Mouse (Mus musculus) limb, embryonic 14.5 days (tissue): Measurements from ENCODE around the gene Surf4. TPM values are rescaled to one million over a fixed set of nuclear protein-coding genes. Genes with fewer than 3 reads are reported as not detected.

Experiments
- ATAC-seq: fragments of 200-750 bp; cut with Nextera tagmentation; 2 replicates; pipeline ENCODE4 v1.8.0; 2017; ENCODE audit warnings: low read depth, moderate number of reproducible peaks, moderate TSS enrichment; ENCODE audit not compliant: low FRiP score
- DNase-seq: peaks from one replicate; pipeline ENCODE4 v3.0.0-alpha.2; 2015; ENCODE audit warnings: low spot score
- H3K27ac ChIP-seq: fragments of 300-500 bp; sonication (generic); replicated peaks from 2 replicates; pipeline ENCODE4 v1.5.1; 2014; ENCODE audit warnings: low read depth, mild to moderate bottlenecking, low read length, moderate library complexity, mixed read lengths
- H3K27me3 ChIP-seq: fragments of 300-500 bp; sonication (generic); 2 replicates; pipeline ENCODE4 v1.6.1; 2014; ENCODE audit warnings: low read length, mixed read lengths; ENCODE audit not compliant: control insufficient read depth, insufficient read depth
- H3K36me3 ChIP-seq: fragments of 300-500 bp; sonication (generic); 2 replicates; pipeline ENCODE4 v1.6.1; 2014; ENCODE audit warnings: mild to moderate bottlenecking, low read length, moderate library complexity, mixed read lengths; ENCODE audit not compliant: control insufficient read depth, insufficient read depth
- H3K4me1 ChIP-seq: fragments of 300-500 bp; sonication (generic); 2 replicates; pipeline ENCODE4 v1.6.1; 2014; ENCODE audit warnings: antibody characterized with exemption, low read length, mixed read lengths; ENCODE audit not compliant: control insufficient read depth, insufficient read depth
- H3K4me2 ChIP-seq: fragments of 300-500 bp; sonication (generic); replicated peaks from 2 replicates; pipeline ENCODE4 v1.6.1; 2014; ENCODE audit warnings: low read depth, mild to moderate bottlenecking, low read length, moderate library complexity; ENCODE audit not compliant: severe bottlenecking
- H3K4me3 ChIP-seq: fragments of 300-500 bp; sonication (generic); replicated peaks from 2 replicates; pipeline ENCODE4 v1.5.1; 2014; ENCODE audit warnings: low read length
- H3K9ac ChIP-seq: fragments of 300-500 bp; sonication (generic); 2 replicates; pipeline ENCODE4 v1.6.1; 2014; ENCODE audit warnings: mild to moderate bottlenecking, low read depth, low read length, moderate library complexity; ENCODE audit not compliant: severe bottlenecking
- H3K9me3 ChIP-seq: fragments of 300-500 bp; sonication (generic); 2 replicates; pipeline ENCODE4 v1.6.1; 2016; ENCODE audit warnings: low read length; ENCODE audit not compliant: control insufficient read depth
- POLR2A ChIP-seq: fragments of 200-500 bp; IDR thresholded peaks from 2 replicates; pipeline ENCODE4 v1.8.0; 2012; ENCODE audit warnings: inconsistent platforms, mild to moderate bottlenecking, moderate library complexity, borderline replicate concordance; ENCODE audit not compliant: insufficient read depth, insufficient read length; ENCODE audit errors: extremely low read depth
- whole genome bisulfite sequencing: fragments of 180-500 bp; shearing (Covaris S2); extraction: QIAGEN DNeasy Blood & Tissue Kit; methylation state at CpG from one replicate; pipeline ENCODE4 v1.1.7; 2014; 5-methylcytosine and 5-hydroxymethylcytosine counted together
- polyA plus RNA-seq, 2 experiments: library from polyadenylated mRNA; depleted of rRNA in 1 of 2; stranded (reverse) in 1 of 2; unstranded in 1 of 2; fragments of >200 nt; fragmentation: Nextera tagmentation in 1 of 2; extraction: Ambion mirVana in 1 of 2; gene quantifications; 2 replicates each; pipeline versions ENCODE4 v1.2.1 to v1.2.3; 2012 to 2014

Surf4 gene
- polyA plus RNA-seq, 2 experiments, result 235 to 279 TPM

GRCm38 (mm10) chr2:26964724-26965370 is 31.1 kb upstream of the Surf4 start:
- peak overlapping the region; percentile 98 for H3K27ac ChIP-seq
- DNase-seq (no peak), ATAC-seq (no peak)
- H3K4me2 ChIP-seq, result peak overlapping the region; percentile 59
- no peaks in the 10 kb centered on the region for H3K27me3 ChIP-seq
- WGBS, result 17% methylated on average over 14 of the region's 14 CpGs
- H3K4me3 ChIP-seq, result peak overlapping the region; percentile 57
- peak overlapping the region; percentile 83 for H3K9ac ChIP-seq
- no peak for TF ChIP-seq POLR2A
- H3K4me1 ChIP-seq, result peaks cover 10% of the 10 kb centered on the region
- no peaks in the 10 kb centered on the region for H3K9me3 ChIP-seq
- peaks cover 23% of the 10 kb centered on the region for H3K36me3 ChIP-seq

GRCm38 (mm10) chr2:26963923-26964723 is 30.4 kb upstream of the Surf4 start, which contains the start of gene Rexo4:
Gene Rexo4 (minus strand): TSS chr2:26964386.
- WGBS, result under 1% methylated on average over 50 of the region's 50 CpGs
- peak within 1 kb of the TSS; percentile 59 for H3K4me2 ChIP-seq
- no peaks in the 10 kb centered on the region for H3K9me3 ChIP-seq
- H3K36me3 ChIP-seq, result peaks cover 28% of the 10 kb centered on the region
- DNase-seq, result peak; percentile 93
- H3K27me3 ChIP-seq, result no peaks in the 10 kb centered on the region
- peak within 1 kb of the TSS; percentile 57 for H3K4me3 ChIP-seq
- peak within 1 kb of the TSS; percentile 98 for H3K27ac ChIP-seq
- peak; percentile 51; the same call in 1 of the 2 replicates for TF ChIP-seq POLR2A
- peak within 1 kb of the TSS; percentile 83 for H3K9ac ChIP-seq
- peaks cover 10% of the 10 kb centered on the region for H3K4me1 ChIP-seq
- ATAC-seq, result peak; percentile 96

GRCm38 (mm10) chr2:26960756-26961155 is 27.0 kb upstream of the Surf4 start:
- H3K9me3 ChIP-seq, result no peaks in the 10 kb centered on the region
- TF ChIP-seq POLR2A, result no peak
- H3K4me1 ChIP-seq, result peaks cover 10% of the 10 kb centered on the region
- no peak for ATAC-seq
- no peak overlapping the region for H3K4me3 ChIP-seq
- H3K9ac ChIP-seq, result no peak overlapping the region
- H3K27me3 ChIP-seq, result no peaks in the 10 kb centered on the region
- H3K36me3 ChIP-seq, result peaks cover 60% of the 10 kb centered on the region
- no peak overlapping the region for H3K27ac ChIP-seq
- no peak overlapping the region for H3K4me2 ChIP-seq
- no peak for DNase-seq
- WGBS, result 80% methylated on average over 4 of the region's 4 CpGs

GRCm38 (mm10) chr2:26957488-26957859 is 23.7 kb upstream of the Surf4 start:
- Histone ChIP-seq H3K27ac (no peak overlapping the region), H3K4me3 (no peak overlapping the region), H3K27me3 (no peaks in the 10 kb centered on the region), H3K9me3 (no peaks in the 10 kb centered on the region), H3K4me2 (no peak overlapping the region), H3K9ac (no peak overlapping the region), H3K4me1 (no peaks in the 10 kb centered on the region), H3K36me3 (peaks cover 89% of the 10 kb centered on the region)
- DNase-seq (no peak), ATAC-seq (no peak)
- TF ChIP-seq POLR2A, result no peak
- 82% methylated on average over 2 of the region's 2 CpGs for WGBS

- peaks cover 91% of the 10 kb centered on the region for H3K36me3 ChIP-seq
- ATAC-seq (no peak), DNase-seq (no peak)
- no peak for TF ChIP-seq POLR2A
- H3K4me1 ChIP-seq, result no peaks in the 10 kb centered on the region
- H3K9ac ChIP-seq, result no peak overlapping the region
- H3K27ac ChIP-seq, result no peak overlapping the region
- WGBS, result 95% methylated on average over 12 of the region's 12 CpGs
- no peaks in the 10 kb centered on the region for H3K9me3 ChIP-seq
- H3K4me3 ChIP-seq, result no peak overlapping the region
- no peak overlapping the region for H3K4me2 ChIP-seq
- no peaks in the 10 kb centered on the region for H3K27me3 ChIP-seq
These were observed 23.2 kb upstream of the Surf4 start for GRCm38 (mm10) chr2:26956811-26957487.
